Mouse (Mus musculus): ENCODE data around the gene Celf2. TPM values are rescaled to one million over a fixed set of nuclear protein-coding genes. Genes with fewer than 3 reads are reported as not detected.

The Celf2 gene
- total RNA-seq, 2 experiments from 2014 or later = 478 to 500 TPM

DNA sequence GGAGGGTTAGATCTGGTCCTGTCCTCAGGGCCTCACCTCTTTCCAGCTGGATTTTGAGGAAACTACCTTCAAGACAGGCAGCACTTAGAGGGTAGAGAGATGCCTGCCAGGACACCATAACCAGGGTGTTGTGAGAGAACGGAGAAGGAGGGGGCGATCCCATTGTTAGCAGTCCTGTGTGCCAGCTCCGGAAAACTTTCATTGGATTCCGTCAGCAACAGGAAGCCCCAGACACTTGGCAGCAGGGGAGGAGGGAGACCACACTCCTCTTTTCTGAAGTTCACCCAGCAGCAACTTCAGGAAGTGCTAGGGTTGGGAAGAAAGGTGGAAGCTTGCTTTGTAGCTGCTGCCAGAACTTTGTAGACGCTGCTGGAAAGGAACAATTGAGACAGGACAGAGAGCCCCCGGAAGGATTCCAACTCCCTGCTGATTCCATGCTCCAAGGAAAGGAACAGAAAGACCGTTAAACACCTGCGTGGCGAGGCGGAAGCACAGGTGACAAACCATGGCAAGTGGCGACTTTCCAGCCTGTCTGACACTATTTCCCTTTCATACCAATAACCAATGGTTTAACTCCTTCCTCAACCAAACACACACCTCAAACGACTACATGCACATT, 445.7 kb downstream of the Celf2 start:
- DNase-seq (ENCODE audit: low spot score in 2 of 2) = no peak
- intact Hi-C loops (cut with DNase I) = no loop called here

DNA sequence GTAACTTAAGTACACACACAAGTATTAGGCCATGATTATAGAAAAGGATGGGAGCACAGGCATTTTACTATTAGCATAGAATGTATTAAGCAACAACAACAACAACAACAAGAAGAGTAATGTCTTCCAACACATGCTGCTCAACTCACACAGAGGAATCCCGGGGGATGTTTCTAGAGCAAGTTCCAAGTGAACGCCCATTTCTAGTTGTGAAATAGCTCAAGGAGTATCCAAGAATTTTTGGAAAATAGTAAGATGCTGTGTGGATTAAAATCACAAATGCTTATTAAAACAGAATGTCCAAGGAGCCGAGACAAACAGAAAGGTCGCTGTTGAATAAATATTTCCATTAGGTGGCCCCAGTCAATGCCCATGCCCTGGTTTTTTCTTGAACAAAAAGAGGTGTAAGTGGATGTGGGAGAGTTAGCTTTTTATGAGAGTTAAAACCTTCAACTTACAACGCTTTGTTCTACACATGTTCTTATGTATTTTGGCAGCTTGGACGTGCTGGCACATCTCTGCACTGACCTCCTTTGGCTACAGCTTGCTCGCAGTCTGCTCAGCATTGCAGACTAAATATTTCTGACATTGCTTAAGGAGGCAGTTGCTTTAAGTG, 448.8 kb downstream of the Celf2 start:
- DNase-seq (ENCODE audit: low spot score in 2 of 2) = no peak
- intact Hi-C loops (cut with DNase I) = no loop called here

DNA sequence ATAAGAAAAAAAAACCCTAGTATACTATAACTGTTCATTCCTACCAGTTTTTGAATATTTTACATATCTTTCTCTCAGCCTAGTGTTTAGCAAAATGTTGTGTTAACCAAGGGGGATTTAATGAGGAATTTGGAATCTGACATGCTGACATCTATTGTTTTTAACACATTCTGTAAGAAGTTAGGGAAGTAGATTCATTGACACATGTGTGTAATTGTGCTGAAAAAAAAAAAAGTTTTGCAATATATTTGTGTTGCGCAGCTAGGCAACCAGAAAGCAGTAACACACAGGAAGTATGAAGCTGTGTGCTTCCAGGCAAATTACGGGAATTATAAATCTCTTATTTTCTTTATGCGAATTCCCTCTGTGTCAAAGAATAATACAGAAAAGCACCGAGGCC, 453.0 kb downstream of the Celf2 start:
- intact Hi-C loops (cut with DNase I) = no loop called here
- no peak for DNase-seq (ENCODE audit: low spot score in 2 of 2)

DNA sequence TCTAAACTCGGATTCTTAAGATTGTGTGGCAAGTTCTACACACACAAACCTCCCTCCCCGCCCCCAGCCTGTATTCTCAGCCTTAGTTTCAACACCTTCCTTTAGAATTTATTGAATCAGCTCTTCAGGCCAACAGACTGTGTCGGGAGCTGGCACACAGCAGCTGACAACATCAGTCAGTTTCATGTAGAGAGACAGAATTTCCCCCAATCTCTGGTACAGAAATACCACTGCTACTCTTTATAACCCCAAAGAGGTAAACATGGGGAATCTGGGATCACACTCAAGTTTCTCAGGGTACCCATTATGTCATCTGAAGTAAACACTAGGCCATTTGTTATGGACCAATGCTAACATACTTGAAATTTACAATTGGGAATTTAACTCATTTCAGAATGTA, 453.4 kb downstream of the Celf2 start:
- intact Hi-C loops (cut with DNase I) = no loop called here
- no peak for DNase-seq (ENCODE audit: low spot score in 2 of 2)

DNA sequence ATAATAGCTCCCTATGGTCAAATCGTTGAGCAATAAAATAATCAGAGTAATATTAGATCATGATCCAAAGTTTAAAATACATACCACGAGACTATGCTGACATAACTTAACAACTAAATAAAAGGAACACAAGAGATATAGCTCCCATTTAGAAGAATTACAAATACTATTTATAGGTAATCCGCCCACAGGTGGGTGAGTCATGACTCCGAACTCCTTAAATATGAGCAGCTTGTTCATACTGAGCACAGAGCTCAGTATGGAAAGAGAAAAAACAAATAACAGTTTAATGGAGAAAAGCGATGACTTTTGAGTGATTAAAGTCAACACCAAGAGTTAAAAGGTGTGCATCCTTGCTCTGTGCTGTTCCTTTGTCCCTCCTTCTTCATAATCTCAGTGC, 458.3 kb downstream of the Celf2 start:
- peak; percentile 45 to 62 for DNase-seq (ENCODE audit: low spot score in 2 of 2)
- intact Hi-C loops (cut with DNase I) = no loop called here

DNA sequence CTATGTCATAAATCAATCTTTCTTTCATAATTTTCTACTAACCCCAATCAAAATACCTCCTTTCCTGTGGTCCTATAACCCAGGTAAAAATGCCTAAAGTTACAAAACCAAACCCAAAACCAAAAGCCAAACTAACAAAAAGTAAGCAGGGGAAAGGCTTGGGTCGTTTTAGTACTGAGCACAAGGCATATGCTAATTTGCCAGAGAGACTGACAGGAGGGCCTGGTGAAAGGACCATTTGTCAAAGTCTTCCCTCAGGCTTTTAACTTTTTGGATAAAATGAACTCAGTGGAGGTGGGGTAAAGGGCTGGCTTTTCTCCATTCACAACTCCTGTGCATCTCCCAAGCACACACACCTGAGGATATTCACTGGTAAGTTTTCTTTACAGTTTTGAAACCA, 463.2 kb downstream of the Celf2 start:
- intact Hi-C loops (cut with DNase I) = no loop called here

DNA sequence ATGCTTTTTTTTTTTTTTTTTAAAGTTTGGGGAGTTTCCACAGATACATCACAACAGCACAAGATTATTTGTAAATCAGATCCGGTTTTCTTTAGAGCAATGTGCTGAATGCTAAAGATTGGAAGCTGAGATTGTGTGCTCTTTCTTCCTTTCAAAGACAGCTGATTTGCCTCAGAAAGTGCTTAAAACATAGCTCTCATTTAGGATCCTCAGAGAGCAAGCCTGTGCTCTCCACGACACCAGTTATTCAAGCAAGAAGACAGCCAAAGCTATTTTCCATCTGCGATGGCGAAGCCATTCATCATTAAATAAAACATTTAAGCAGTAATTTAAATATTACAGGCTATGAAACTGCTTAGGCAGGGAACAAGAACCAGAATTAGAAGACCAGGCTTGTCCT, 463.8 kb downstream of the Celf2 start:
- no peak for DNase-seq (ENCODE audit: low spot score in 2 of 2)
- intact Hi-C loops (cut with DNase I) = no loop called here

More for the DNA sequence above, 463.2 kb downstream of the Celf2 start:
- DNase-seq (ENCODE audit: low spot score in 2 of 2) = no peak

DNA sequence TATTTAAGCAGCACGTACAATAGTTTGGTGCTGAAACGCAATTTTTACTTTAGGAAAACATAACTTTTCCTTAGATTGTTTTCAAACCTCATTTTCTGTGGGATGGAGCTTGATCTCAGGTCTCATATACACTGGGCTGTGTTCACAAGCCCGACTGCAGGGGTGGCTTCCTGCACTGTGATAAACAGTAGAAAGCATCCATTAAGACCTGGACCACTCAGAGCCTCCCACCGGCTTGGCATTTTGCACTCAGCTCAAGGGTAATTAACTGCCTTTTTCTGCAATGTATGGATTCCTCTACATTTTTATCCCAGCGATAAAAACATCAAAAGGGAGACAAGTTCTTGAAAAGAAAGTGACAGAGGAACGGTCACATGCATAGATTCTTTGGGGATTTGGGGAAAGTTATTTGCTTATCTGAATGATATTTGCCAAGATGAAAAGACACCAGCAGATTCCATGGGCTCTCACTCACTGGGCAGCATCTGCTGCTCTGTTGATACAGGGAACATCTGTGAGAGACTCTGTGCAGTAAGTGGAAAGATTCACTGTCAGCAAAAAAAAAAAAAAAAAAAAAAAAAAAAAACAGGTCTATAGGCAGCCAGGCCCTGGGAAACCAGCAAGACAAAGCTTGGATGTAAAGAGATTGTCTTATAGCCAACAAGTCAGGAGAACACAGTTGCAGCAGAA, 465.4 kb downstream of the Celf2 start:
- intact Hi-C loops (cut with DNase I) = no loop called here
- DNase-seq (ENCODE audit: low spot score in 2 of 2) = no peak

DNA sequence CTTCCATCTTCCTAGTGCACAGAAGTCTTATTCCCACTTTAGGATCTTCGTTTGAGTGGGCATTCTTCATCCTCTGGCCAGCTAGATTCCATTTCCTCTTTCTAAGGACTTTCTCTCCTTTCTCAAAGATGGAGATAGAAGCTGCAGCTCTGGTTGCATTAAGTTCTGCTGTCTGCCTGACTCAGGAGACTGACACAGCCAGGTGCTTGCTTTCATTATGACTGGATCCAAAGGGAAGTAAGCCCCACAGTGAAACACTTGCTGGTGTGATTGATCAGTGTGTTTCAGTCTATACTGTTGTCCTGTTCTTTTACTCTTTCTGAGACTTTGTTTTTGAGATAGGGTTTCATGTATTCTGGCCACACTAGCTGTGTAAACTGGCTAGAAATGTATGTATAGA, 468.4 kb downstream of the Celf2 start:
- intact Hi-C loops (cut with DNase I) = no loop called here
- no peak for DNase-seq (ENCODE audit: low spot score in 2 of 2)

DNA sequence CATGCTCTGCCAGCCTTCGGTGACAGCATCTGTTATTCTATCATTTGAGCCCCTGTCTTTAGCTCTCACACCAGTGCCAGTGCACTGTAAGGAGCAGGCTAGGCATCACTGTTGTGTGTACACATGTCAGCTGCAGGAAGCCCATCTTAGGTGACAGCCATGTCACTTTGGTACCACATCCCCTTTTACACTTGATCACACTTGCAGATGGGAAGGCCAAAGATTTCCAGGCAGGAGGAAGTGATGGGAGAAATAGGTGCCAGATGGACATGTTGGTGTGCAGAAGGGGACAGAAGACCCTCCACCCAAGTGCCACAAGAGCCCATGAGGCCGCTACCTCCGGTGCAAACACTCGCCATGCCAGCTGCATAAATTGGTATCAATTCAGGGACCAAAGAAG, 470.4 kb downstream of the Celf2 start:
- intact Hi-C loops (cut with DNase I) = no loop called here
- no peak for DNase-seq (ENCODE audit: low spot score in 2 of 2)

DNA sequence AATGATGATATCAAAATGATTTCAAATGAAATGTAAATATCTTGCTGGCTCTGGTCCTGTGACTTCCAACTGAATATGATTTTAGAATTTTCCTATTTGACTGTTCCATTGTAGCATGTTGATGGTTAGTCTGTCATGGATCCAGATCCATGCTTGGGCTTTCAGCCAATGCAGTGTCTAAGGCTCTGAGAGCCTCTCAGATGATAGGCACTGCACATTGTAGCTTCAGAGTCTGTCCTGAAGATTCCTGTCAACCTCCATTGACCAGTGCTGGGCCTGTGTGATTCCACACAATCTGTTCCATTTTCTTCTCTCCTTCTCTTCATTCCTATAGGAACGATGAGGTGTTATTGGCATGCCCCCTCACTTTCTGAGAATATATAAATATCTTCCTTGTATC, 478.0 kb downstream of the Celf2 start:
- intact Hi-C loops (cut with DNase I) = no loop called here
- DNase-seq (ENCODE audit: low spot score in 2 of 2) = no peak

DNA sequence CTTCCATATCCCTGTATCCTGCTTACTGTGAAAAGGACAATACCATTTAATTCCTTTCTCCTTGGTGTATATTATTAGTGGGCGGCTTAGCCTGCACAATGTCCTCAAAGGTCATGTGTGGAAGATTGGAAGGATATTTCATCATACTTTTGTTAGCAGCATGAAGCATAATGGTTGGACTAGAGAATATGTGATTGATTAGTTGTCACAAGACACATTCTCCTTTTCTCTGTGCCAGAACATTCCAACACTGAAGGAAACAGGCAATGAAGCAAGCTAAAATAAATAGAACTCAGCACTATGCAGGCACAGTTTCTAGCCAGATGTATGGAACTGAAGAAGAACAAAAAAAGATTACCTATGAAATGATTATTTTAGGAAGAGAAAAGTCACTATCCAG, 482.6 kb downstream of the Celf2 start:
- intact Hi-C loops (cut with DNase I) = no loop called here
- DNase-seq (ENCODE audit: low spot score in 2 of 2) = no peak

DNA sequence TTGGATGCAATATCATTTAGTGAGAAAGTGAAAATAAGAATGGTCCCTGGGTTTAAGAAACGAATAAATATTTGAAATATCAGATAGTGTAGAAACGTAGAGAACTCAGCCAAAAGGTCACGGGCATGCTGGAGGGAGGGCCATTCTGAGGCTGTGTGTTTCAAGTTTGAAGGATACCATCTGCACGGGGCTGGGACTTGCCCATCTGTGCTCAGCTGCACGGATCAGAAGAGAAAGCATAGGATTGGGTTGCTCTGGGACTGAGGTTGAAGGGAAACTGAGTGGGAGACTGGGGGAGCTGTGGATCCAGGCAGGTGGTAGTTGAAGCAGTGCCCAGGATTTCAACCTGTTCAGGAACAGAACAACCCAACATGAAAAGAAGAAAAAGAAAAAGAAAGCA, 483.8 kb downstream of the Celf2 start:
- intact Hi-C loops (cut with DNase I) = no loop called here
- no peak for DNase-seq (ENCODE audit: low spot score in 2 of 2)

DNA sequence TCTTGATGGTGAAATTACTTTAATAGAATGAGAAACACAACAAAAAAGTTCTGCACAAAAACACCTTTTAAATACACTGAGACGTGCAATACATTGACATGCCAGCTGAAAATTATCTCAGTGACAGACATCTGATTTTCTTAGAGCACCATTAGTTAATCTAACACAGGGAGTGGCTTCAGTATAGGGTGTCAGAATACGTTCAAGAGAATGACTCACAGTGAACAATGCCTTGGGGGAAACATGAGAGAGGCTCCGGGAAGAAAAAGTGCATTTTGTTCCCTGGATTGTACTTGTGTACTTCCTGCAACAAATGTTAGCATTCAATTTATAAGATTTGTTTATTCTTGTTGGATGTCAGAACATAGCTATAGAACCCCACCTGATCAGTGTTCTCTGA, 487.2 kb downstream of the Celf2 start:
- intact Hi-C loops (cut with DNase I) = no loop called here
- no peak for DNase-seq (ENCODE audit: low spot score in 2 of 2)

DNA sequence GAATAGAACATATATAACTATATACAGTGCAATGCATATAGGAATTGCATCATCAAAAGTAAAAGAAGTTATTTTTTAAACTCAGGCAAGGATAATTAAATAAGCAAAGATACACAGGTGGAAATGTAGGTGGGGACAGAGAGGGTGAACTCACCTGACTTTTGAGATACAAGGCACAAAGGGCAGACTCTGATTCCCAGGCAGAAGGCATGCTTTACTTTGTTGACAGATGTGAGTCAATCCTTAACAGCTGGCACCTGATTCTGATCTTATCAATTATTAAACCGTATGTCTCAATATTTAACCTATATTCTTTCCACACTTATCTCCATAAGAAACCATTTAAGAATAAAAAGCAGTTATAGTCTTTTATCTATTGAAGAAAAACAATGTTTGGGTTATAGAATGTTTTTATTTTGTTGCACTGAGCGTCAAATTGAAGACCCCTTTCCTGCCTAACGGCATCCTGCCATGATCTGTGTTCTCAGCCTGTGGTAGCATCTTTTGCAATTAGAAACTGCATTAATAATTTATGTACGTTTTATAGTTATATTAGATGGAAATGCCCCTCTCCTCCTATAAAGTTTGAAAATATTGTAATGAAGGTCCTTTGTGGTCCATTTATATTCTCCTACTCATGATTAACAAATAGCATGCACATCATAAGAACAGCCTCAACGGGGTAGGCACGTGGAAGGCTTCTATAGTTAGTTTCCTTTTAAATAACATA, 491.8 kb downstream of the Celf2 start:
- intact Hi-C loops (cut with DNase I) = no loop called here

DNA sequence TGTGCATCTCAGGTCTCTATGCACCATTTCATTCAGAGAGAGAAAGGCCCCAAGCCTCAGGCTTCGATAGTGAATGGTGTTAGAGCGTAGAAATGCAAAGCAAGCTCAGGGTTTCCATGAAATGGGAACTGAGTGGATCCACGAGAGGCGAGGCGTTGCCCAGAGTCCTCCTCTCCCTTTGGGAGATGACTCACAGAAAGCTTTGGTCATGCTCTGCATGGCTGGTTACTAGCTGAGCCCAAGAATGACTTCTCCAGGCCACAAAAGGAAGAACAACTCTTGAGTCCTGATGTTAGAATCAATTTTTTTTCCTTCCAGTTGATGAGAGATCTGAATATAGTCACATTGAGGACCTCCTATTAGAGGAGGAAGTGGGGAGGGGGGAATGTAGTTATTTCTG, 496.2 kb downstream of the Celf2 start:
- intact Hi-C loops (cut with DNase I) = no loop called here
- no peak for DNase-seq (ENCODE audit: low spot score in 2 of 2)

More for the DNA sequence above, 491.8 kb downstream of the Celf2 start:
- no peak for DNase-seq (ENCODE audit: low spot score in 2 of 2)

DNA sequence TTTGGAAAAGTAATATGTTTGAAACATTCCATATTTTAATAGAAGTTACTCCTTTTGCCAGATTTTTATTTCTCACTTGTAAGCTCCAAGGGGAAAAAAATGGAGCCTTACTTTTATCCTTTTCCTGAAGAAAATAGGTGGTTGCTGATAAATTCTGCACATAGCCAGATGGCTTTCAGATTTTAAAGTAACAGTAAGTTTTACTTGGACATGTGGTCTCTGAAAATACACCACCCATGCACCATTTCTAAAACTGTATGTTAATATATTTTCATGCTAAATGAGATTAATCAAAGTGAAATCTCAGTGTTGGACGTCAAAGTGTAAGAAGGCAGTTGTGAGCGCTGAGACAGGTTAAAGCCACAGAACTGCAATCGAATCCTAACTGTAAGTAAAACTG, 502.5 kb downstream of the Celf2 start:
- intact Hi-C loops (cut with DNase I) = no loop called here
- DNase-seq (ENCODE audit: low spot score in 2 of 2) = no peak

DNA sequence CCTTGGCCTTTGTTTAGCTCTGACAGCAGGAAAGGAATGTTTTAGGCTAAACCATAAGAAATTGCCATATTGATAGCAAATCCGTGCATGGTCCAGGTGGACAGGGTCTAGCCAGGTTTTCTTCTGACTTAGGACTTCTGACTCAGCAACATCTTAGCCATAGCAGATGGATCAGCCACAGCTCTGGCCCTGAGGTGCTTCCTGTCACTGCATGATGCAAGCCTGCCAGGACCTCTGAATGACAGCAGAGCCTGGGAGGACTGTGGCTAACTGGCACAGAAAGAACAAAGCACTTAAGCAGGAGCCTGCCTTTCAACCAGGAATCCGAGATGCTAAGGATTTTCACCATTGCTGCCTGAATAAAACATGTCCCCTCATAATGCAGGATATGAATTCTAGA, 507.4 kb downstream of the Celf2 start:
- no peak for DNase-seq (ENCODE audit: low spot score in 2 of 2)
- intact Hi-C loops (cut with DNase I) = no loop called here

DNA sequence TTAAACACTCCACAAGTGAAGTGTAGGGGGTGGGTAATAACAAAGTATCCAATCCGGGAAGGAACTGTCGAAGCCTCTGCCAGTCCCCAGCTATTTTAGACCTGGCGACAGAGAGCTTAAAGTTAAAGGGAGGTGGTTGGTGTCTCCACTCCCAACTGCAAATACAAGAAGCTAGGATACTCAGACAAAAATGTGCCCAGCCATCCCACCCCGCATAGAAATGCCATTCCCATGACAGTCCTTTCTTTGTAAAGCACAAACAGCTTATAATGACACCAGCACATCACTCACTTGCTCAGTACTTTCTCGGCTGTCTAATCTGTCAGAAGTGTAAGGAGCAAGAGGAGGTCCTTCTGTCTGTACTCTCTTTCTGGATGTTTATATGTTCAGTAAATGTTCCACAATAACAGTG, 518.3 kb downstream of the Celf2 start:
- intact Hi-C loops (cut with DNase I) = no loop called here
- DNase-seq (ENCODE audit: low spot score in 2 of 2) = peak in 1 of 2 experiments; percentile 20

DNA sequence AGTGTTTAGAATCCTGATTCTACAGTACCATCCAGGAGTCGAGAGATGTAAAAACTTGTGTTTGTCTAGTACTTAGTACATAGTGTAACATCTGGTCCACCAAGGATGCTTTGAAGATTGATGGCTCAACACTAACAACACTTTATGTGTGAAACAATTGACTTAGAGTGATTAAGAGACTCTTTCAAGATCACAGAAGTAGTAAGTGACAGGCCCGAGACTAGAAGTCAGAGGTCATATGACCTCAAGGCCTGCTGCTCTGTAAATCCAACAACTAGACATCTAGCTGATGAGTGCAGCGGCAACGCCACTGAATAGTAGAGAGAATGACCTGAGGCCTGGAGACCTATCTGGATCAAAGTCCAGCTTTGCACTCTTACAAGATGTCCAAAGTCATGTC, 523.7 kb downstream of the Celf2 start:
- intact Hi-C loops (cut with DNase I) = no loop called here
- no peak for DNase-seq (ENCODE audit: low spot score in 2 of 2)

DNA sequence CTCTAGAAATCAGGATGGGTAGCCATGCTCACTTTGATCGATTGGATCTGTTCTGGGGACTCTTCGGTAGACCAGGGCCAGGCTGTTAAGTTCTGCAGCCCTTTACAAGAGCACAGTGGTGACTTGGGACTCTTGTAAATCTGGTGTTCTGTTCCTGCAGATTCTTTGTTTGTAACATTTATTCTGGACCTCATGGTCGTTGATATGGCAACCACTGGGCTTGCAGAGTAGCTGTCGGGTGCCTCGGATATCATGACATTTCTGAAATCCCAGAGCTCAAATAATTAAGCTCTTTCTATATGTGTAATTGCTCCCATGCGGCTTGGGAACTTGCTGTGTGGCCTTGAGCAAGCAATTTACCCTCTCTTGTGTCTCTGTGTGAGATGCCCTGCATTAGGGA, 525.5 kb downstream of the Celf2 start:
- no peak for DNase-seq (ENCODE audit: low spot score in 2 of 2)
- intact Hi-C loops (cut with DNase I) = no loop called here
